ENCODE assay signal across 14 mouse cellular contexts in the genomic region with DNA sequence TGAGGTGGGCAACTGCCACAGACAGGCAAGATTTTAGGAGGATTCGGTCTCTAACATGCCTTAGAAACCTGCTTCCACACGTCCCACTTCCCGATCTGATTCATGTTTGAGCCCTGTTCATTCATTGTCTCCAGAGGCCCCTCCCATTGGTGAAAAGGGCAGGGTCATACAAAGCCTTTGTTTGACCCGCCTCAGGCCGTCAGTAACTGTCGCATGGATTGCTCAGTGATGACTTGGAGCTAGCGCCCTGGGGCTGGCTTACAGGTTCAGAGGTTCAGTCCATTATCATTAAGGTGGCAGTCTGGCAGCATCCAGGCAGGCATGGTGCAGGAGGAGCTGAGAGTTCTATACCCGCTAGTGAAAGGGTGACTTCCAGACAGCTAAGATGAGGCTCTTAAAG.
"Had no signal": no experiment of that assay in that cellular context is flagged by ENCODE, and none has a peak within 500 bp of the region (broad histone marks: within the 10 kb centered on the region; RNA-seq: fewer than 3 reads in every experiment).

No protein-coding gene starts in this region.

- H3K27ac ChIP-seq: left cerebral cortex, adult 2 months; limb, embryonic 10.5 days; liver, embryonic 15.5 days; midbrain, embryonic 10.5 days; neural tube, embryonic 12.5 days had no signal

- H3K36me3 ChIP-seq: limb, embryonic 10.5 days; liver, embryonic 15.5 days; midbrain, embryonic 10.5 days; neural tube, embryonic 12.5 days had no signal

- H3K27me3 ChIP-seq: liver, embryonic 15.5 days; neural tube, embryonic 12.5 days had no signal

- H3K4me3 ChIP-seq: left cerebral cortex, adult 2 months; limb, embryonic 10.5 days; liver, embryonic 15.5 days; midbrain, embryonic 10.5 days; neural tube, embryonic 12.5 days had no signal

- DNase-seq: kidney, postnatal 25 days; lung, adult 2 months; lung, postnatal 36 days; midbrain, embryonic 14.5 days; right cerebral cortex, postnatal 14 days; thymus, adult 18-20 months; thymus, postnatal 14 days had no signal

- H3K9ac ChIP-seq: liver, embryonic 15.5 days; neural tube, embryonic 12.5 days had no signal

- ATAC-seq: lung, postnatal 0 days had no signal

- H3K4me1 ChIP-seq: limb, embryonic 10.5 days; liver, embryonic 15.5 days; midbrain, embryonic 10.5 days; neural tube, embryonic 12.5 days had no signal

- H3K4me2 ChIP-seq: liver, embryonic 11.5 days; liver, embryonic 15.5 days; neural tube, embryonic 12.5 days had no signal

- H3K9me3 ChIP-seq: liver, embryonic 15.5 days had no signal
